Mouse (Mus musculus) layer of hippocampus, adult 2 months (tissue): ENCODE measurements at regions not wholly inside any gene's neighbourhood (a gene's known extent, or its start where the extent isn't known, plus 50 kb on each side); places are given as distances from the start of the nearest gene placed in this dataset.
"Not testable (repeated sequence)": the region's sequence is repeated elsewhere in the genome, so short reads cannot be mapped to it uniquely, and the experiment has no call there.

Experiments used
- DNase-seq, 2 experiments: peaks; one replicate each; pipeline ENCODE4 v3.0.0; 2022; ENCODE audit warnings: low spot score in 2 of 2
- H3K27ac ChIP-seq: fragments of 200-600 bp; 2 replicates; pipeline ENCODE4 v1.8.1; 2022
- H3K4me3 ChIP-seq: fragments of 200-600 bp; 2 replicates; pipeline ENCODE4 v1.8.1; 2022; ENCODE audit warnings: mild to moderate bottlenecking
- CTCF ChIP-seq: fragments of 200-600 bp; conservative IDR thresholded peaks from 2 replicates; pipeline ENCODE4 v1.8.1; 2022; ENCODE audit warnings: antibody characterized with exemption, mild to moderate bottlenecking, moderate library complexity

GRCm38 (mm10) chr9:6845281-6845680 lies 339.0 kb downstream of the Dync2h1 start:
- not testable (repeated sequence) for H3K4me3 ChIP-seq, H3K27ac ChIP-seq, DNase-seq

GRCm38 (mm10) chr9:6834936-6835335 lies 349.3 kb downstream of the Dync2h1 start:
- DNase-seq, H3K27ac ChIP-seq, H3K4me3 ChIP-seq: not testable (repeated sequence)

GRCm38 (mm10) chr9:6834470-6834869 lies 349.8 kb downstream of the Dync2h1 start:
- Histone ChIP-seq H3K4me3 (no peak overlapping the region), H3K27ac (no peak overlapping the region)
- DNase-seq = no peak
- no peak for TF ChIP-seq CTCF

- DNase-seq = no peak
- Histone ChIP-seq H3K4me3 (no peak overlapping the region), H3K27ac (no peak overlapping the region)
- TF ChIP-seq CTCF = no peak
Measured at GRCm38 (mm10) chr9:6832862-6833261, 351.4 kb downstream of the Dync2h1 start.

GRCm38 (mm10) chr9:6831642-6832041 lies 352.6 kb downstream of the Dync2h1 start:
- DNase-seq, H3K27ac ChIP-seq, H3K4me3 ChIP-seq: not testable (repeated sequence)

- no peak for TF ChIP-seq CTCF
- no peak overlapping the region for H3K4me3 ChIP-seq
- DNase-seq = no peak
- H3K27ac ChIP-seq = no peak overlapping the region
Measured at GRCm38 (mm10) chr9:6826581-6826980, 357.7 kb downstream of the Dync2h1 start.

- no peak overlapping the region for H3K4me3 ChIP-seq
- DNase-seq = no peak
- no peak for TF ChIP-seq CTCF
- no peak overlapping the region for H3K27ac ChIP-seq
Measured at GRCm38 (mm10) chr9:6825609-6826008, 358.6 kb downstream of the Dync2h1 start.

- not testable (repeated sequence) for H3K27ac ChIP-seq, DNase-seq, H3K4me3 ChIP-seq
Measured at GRCm38 (mm10) chr9:6823946-6824345, 360.3 kb downstream of the Dync2h1 start.

GRCm38 (mm10) chr9:6823536-6823935 lies 360.7 kb downstream of the Dync2h1 start:
- TF ChIP-seq CTCF = no peak
- no peak overlapping the region for H3K4me3 ChIP-seq
- H3K27ac ChIP-seq = no peak overlapping the region
- DNase-seq = no peak

- Histone ChIP-seq H3K4me3 (no peak overlapping the region), H3K27ac (no peak overlapping the region)
- no peak for TF ChIP-seq CTCF
- DNase-seq = no peak
Measured at GRCm38 (mm10) chr9:6776671-6777070, 407.6 kb downstream of the Dync2h1 start.

GRCm38 (mm10) chr9:6741478-6741877 lies 442.8 kb downstream of the Dync2h1 start:
- H3K4me3 ChIP-seq = no peak overlapping the region
- no peak for DNase-seq
- no peak for TF ChIP-seq CTCF
- H3K27ac ChIP-seq = no peak overlapping the region

- no peak for DNase-seq
Measured at GRCm38 (mm10) chr9:6736411-6736810, 447.8 kb downstream of the Dync2h1 start.

GRCm38 (mm10) chr9:6726411-6726810 lies 456.8 kb upstream of the Ddi1 start:
- Histone ChIP-seq H3K4me3 (no peak overlapping the region), H3K27ac (no peak overlapping the region)
- TF ChIP-seq CTCF = no peak
- no peak for DNase-seq

More at GRCm38 (mm10) chr9:6736411-6736810, 447.8 kb downstream of the Dync2h1 start:
- TF ChIP-seq CTCF = no peak
- Histone ChIP-seq H3K27ac (no peak overlapping the region), H3K4me3 (no peak overlapping the region)

GRCm38 (mm10) chr9:6677225-6677718 lies 407.6 kb upstream of the Ddi1 start:
- Histone ChIP-seq H3K4me3 (no peak overlapping the region), H3K27ac (no peak overlapping the region)
- TF ChIP-seq CTCF = no peak
- DNase-seq = no peak
